Mouse (Mus musculus) kidney, embryonic 14.5 days (tissue): ENCODE data around the gene Ercc8. TPM values are rescaled to one million over a fixed set of nuclear protein-coding genes. Genes with fewer than 3 reads are reported as not detected.

Source experiments
- ATAC-seq: fragments of 200-750 bp; cut with Nextera tagmentation; 2 replicates; pipeline ENCODE4 v1.8.0; 2017; ENCODE audit warnings: moderate number of reproducible peaks, mild to moderate bottlenecking, moderate TSS enrichment, moderate library complexity; ENCODE audit not compliant: low FRiP score, low TSS enrichment
- H3K27ac ChIP-seq: fragments of 300-500 bp; sonication (generic); 2 replicates; pipeline ENCODE4 v1.5.1; 2014; ENCODE audit warnings: low read depth, mild to moderate bottlenecking, low read length, moderate library complexity, mixed read lengths
- H3K27me3 ChIP-seq: fragments of 300-500 bp; sonication (generic); 2 replicates; pipeline ENCODE4 v1.6.1; 2014; ENCODE audit warnings: mild to moderate bottlenecking, low read length; ENCODE audit not compliant: control insufficient read depth, insufficient read depth
- H3K36me3 ChIP-seq: fragments of 300-500 bp; sonication (generic); 2 replicates; pipeline ENCODE4 v1.6.1; 2014; ENCODE audit warnings: low read length, mixed read lengths; ENCODE audit not compliant: control insufficient read depth, insufficient read depth
- H3K4me1 ChIP-seq: fragments of 300-500 bp; sonication (generic); 2 replicates; pipeline ENCODE4 v1.6.1; 2014; ENCODE audit warnings: low read length, mixed read lengths; ENCODE audit not compliant: control insufficient read depth, insufficient read depth
- H3K4me2 ChIP-seq: fragments of 300-500 bp; sonication (generic); replicated peaks from 2 replicates; pipeline ENCODE4 v1.6.1; 2014; ENCODE audit warnings: low read depth, mild to moderate bottlenecking, low read length
- H3K4me3 ChIP-seq: fragments of 300-500 bp; sonication (generic); 2 replicates; pipeline ENCODE4 v1.5.1; 2014; ENCODE audit warnings: mild to moderate bottlenecking, low read length
- H3K9ac ChIP-seq: fragments of 300-500 bp; sonication (generic); 2 replicates; pipeline ENCODE4 v1.6.1; 2014; ENCODE audit warnings: low read depth, mild to moderate bottlenecking, low read length, moderate library complexity
- H3K9me3 ChIP-seq: fragments of 300-500 bp; sonication (generic); 2 replicates; pipeline ENCODE4 v1.6.1; 2016; ENCODE audit warnings: low read length; ENCODE audit not compliant: control insufficient read depth
- WGBS: fragments of 180-500 bp; shearing (Covaris S2); extraction: QIAGEN DNeasy Blood & Tissue Kit; methylation state at CpG from one replicate; pipeline ENCODE4 v1.1.7; 2014; 5-methylcytosine and 5-hydroxymethylcytosine counted together
- polyA plus RNA-seq: library from polyadenylated mRNA; unstranded; fragments of >200 nt; fragmentation: Nextera tagmentation; extraction: Ambion mirVana; gene quantifications from 2 replicates; pipeline ENCODE4 v1.2.1, GENCODE M21; 2014

Ercc8 gene
- polyA plus RNA-seq, 1 experiment from 2014 or later: 20.4 TPM

DNA sequence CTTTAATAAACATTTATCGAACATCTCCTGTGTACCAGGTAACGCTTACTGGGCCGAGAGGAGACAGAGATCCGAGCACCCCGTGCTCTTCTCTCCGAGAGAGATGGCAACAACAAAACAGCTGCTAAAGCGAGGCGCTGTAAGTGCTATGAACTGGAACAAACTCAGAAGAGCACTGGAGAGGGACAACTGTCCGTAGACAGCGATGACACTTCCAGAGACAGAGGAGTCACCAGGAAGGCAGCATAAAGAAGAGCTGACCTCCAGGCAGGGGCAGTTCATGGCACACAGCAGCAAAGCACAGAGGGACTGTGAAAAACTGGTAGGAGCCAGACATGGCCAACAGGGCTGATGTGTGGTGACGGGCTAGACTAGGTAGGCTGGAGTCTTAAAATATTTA lies 34.4 kb upstream of the Ercc8 start:
- no peak overlapping the region for H3K9ac ChIP-seq
- H3K4me2 ChIP-seq: no peak overlapping the region
- H3K27me3 ChIP-seq: no peaks in the 10 kb centered on the region
- no peaks in the 10 kb centered on the region for H3K36me3 ChIP-seq
- no peaks in the 10 kb centered on the region for H3K9me3 ChIP-seq
- H3K27ac ChIP-seq: no peak overlapping the region
- no peak overlapping the region for H3K4me3 ChIP-seq
- 0 out of 2 replicates have a peak, but pooled peaks cover 5% of the 10 kb centered on the region for H3K4me1 ChIP-seq
- 70% methylated on average over 11 of the region's 11 CpGs for WGBS
- ATAC-seq: no peak

GRCm38 (mm10) chr13:108126246-108126645 lies 32.3 kb upstream of the Ercc8 start:
- Histone ChIP-seq H3K4me1 (0 out of 2 replicates have a peak, but pooled peaks cover 5% of the 10 kb centered on the region), H3K27me3 (no peaks in the 10 kb centered on the region), H3K27ac (no peak overlapping the region), H3K9me3 (no peaks in the 10 kb centered on the region), H3K4me3 (no peak overlapping the region), H3K36me3 (no peaks in the 10 kb centered on the region), H3K9ac (no peak overlapping the region), H3K4me2 (no peak overlapping the region)
- WGBS: 88% methylated on average over 2 of the region's 2 CpGs
- no peak for ATAC-seq

GRCm38 (mm10) chr13:108127130-108127529 lies 31.4 kb upstream of the Ercc8 start:
- H3K27me3 ChIP-seq: no peaks in the 10 kb centered on the region
- H3K4me1 ChIP-seq: 0 out of 2 replicates have a peak, but pooled peaks cover 5% of the 10 kb centered on the region
- ATAC-seq: no peak
- 10% methylated on average over 1 of the region's 1 CpGs for WGBS
- no peaks in the 10 kb centered on the region for H3K36me3 ChIP-seq
- no peak overlapping the region for H3K4me3 ChIP-seq
- no peak overlapping the region for H3K27ac ChIP-seq
- H3K9ac ChIP-seq: no peak overlapping the region
- H3K9me3 ChIP-seq: no peaks in the 10 kb centered on the region
- H3K4me2 ChIP-seq: no peak overlapping the region

GRCm38 (mm10) chr13:108127883-108128282 lies 30.6 kb upstream of the Ercc8 start:
- Histone ChIP-seq H3K4me1 (0 out of 2 replicates have a peak, but pooled peaks cover 5% of the 10 kb centered on the region), H3K9ac (no peak overlapping the region), H3K9me3 (no peaks in the 10 kb centered on the region), H3K27ac (no peak overlapping the region), H3K4me2 (no peak overlapping the region), H3K36me3 (no peaks in the 10 kb centered on the region), H3K4me3 (no peak overlapping the region), H3K27me3 (no peaks in the 10 kb centered on the region)
- WGBS: 46% methylated on average over 1 of the region's 1 CpGs
- ATAC-seq: no peak

GRCm38 (mm10) chr13:108129070-108129469 lies 29.5 kb upstream of the Ercc8 start:
- no peaks in the 10 kb centered on the region for H3K27me3 ChIP-seq
- no peak overlapping the region for H3K4me2 ChIP-seq
- H3K9ac ChIP-seq: no peak overlapping the region
- H3K4me3 ChIP-seq: no peak overlapping the region
- no peak overlapping the region for H3K27ac ChIP-seq
- H3K4me1 ChIP-seq: 0 out of 2 replicates have a peak, but pooled peaks cover 2% of the 10 kb centered on the region
- no peaks in the 10 kb centered on the region for H3K36me3 ChIP-seq
- ATAC-seq: no peak
- 72% methylated on average over 7 of the region's 7 CpGs for WGBS
- no peaks in the 10 kb centered on the region for H3K9me3 ChIP-seq

DNA sequence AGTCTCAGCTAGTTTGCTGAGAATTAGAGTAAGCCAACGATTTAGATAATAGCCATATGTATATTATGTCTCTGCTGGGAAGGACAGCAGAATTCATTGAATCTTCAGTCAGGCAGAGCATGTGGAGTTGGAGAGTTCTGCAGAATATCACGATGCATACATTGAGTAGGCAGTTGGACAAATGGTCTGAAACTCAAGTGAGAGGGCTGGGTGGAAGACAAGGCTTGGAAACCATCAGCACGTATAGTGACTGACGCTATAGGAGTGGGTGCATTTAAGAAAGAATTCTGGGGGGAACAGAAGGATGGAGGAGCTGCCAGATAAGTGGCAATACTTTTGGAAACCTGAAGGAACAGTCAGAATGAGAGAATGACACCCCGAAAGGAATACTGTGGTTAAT lies 27.8 kb upstream of the Ercc8 start:
- no peak for ATAC-seq
- 90% methylated on average over 5 of the region's 5 CpGs for WGBS
- Histone ChIP-seq H3K9ac (no peak overlapping the region), H3K27me3 (no peaks in the 10 kb centered on the region), H3K36me3 (no peaks in the 10 kb centered on the region), H3K27ac (no peak overlapping the region), H3K4me2 (no peak overlapping the region), H3K9me3 (no peaks in the 10 kb centered on the region), H3K4me1 (no peaks in the 10 kb centered on the region), H3K4me3 (no peak overlapping the region)

- 61% methylated on average over 6 of the region's 6 CpGs for WGBS
- H3K4me1 ChIP-seq: no peaks in the 10 kb centered on the region
These were observed 26.3 kb upstream of the Ercc8 start for GRCm38 (mm10) chr13:108132031-108132819.

DNA sequence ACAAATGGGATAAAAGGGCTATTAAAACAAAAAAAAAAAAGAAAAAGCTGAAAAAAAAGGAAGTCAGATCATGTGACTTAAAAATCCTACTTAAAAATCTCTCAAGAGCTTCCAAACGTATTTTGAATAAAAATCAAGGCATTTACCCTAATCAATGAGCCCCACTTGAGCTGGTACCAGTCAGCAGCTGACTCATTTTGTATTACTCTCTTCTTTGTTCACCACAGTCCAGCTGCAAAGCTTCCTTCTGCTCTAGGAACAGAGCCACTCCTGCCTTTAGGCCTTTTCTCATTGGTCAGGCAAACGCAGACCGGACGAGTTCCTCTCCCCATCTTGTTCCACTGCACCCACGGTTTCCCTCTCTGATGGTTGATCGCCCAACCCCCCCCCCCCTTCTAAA lies 22.9 kb upstream of the Ercc8 start:
- ATAC-seq: no peak
- 83% methylated on average over 6 of the region's 6 CpGs for WGBS
- Histone ChIP-seq H3K27ac (no peak overlapping the region), H3K4me1 (no peaks in the 10 kb centered on the region), H3K36me3 (no peaks in the 10 kb centered on the region), H3K9me3 (no peaks in the 10 kb centered on the region), H3K4me2 (no peak overlapping the region), H3K4me3 (no peak overlapping the region), H3K27me3 (no peaks in the 10 kb centered on the region), H3K9ac (no peak overlapping the region)

More at GRCm38 (mm10) chr13:108132031-108132819, 26.3 kb upstream of the Ercc8 start:
- Histone ChIP-seq H3K27me3 (no peaks in the 10 kb centered on the region), H3K27ac (no peak overlapping the region), H3K36me3 (no peaks in the 10 kb centered on the region), H3K4me3 (no peak overlapping the region), H3K4me2 (no peak overlapping the region), H3K9me3 (no peaks in the 10 kb centered on the region), H3K9ac (no peak overlapping the region)
- no peak for ATAC-seq

DNA sequence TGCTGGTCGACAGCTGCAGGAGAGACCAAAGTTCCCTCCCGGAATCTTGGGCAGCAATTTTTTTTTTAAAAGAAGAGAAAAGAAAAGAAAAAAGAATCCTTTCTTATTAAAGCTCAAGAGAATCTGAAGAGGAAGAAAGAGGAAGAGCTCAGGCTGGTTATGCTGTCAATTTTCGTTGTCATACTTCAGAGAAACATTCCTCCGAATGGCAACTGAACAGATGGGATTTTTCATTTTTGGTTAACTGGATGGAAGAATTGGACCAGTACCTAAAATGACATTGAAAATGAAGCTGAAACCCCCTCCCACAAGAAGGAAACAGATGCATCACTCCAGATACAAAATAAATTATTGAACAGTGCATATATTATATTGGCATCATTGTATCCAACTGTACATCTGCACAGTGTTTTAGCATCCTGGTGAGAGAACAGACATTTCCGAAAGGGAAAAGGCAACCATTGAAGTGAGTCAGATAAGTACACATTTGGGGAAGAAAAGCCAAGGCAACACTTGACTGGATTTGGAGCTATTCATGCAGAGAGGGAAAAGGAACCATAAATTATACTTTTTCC lies 20.0 kb upstream of the Ercc8 start:
- no peak overlapping the region for H3K4me2 ChIP-seq
- no peaks in the 10 kb centered on the region for H3K9me3 ChIP-seq
- H3K9ac ChIP-seq: no peak overlapping the region
- no peak for ATAC-seq
- H3K4me1 ChIP-seq: no peaks in the 10 kb centered on the region
- no peak overlapping the region for H3K27ac ChIP-seq
- no peaks in the 10 kb centered on the region for H3K36me3 ChIP-seq
- no peaks in the 10 kb centered on the region for H3K27me3 ChIP-seq
- no peak overlapping the region for H3K4me3 ChIP-seq
- WGBS: 73% methylated on average over 5 of the region's 5 CpGs
